Mouse (Mus musculus): Measurements from ENCODE around the gene 5730455P16Rik. TPM values are rescaled to one million over a fixed set of nuclear protein-coding genes. Genes with fewer than 3 reads are reported as not detected.
A peak's percentile ranks its signal among the peaks of the same experiment; 100 is the strongest.
"Not testable (repeated sequence)": the region's sequence is repeated elsewhere in the genome, so short reads cannot be mapped to it uniquely, and the experiment has no call there.

5730455P16Rik gene
- total RNA-seq (2022): 10 to 100 TPM; 49.0 to 55.7 (median 53.1) TPM

DNA sequence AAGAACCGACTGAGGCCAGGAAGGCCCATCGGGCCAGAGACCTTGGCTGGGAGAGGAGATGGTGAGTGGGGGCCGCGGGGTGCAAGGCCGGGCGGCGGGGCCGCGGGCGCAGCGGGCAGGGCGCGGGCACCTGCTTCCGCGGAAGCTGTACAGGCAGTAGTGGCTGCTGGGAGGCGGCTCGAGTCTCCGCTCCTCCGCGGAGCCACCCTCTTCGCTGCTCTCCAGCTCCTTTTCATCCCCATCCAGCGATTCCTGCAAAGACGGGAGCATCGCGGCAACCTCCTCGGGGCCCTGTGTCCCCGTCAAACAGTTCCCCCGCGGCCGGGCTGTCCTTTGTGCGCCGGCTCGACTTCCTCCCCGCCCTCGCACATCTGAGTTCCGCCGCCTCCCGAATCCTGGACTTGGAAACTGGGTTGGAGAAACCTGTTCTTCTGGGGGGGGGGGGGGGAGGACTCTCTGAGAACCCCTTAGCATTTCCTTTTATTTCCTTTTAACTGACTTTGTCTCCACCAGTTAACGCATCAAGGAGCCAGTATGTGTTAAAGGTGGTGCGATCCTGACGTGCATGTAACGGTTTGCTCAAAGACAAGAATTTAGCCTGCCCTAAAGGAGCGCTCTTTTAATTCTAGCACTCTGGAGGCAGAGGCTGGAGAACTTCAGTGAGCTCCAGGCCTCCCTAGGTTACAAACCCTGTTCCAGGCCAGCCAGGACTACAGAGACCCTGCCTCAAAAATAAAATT lies at the start of gene 5730455P16Rik:
5730455P16Rik (minus strand) TSS at position 323 of the 740 bp plus-strand sequence.
- peak; percentile 64 for DNase-seq (ENCODE audit: low spot score in 2 of 2)

DNA sequence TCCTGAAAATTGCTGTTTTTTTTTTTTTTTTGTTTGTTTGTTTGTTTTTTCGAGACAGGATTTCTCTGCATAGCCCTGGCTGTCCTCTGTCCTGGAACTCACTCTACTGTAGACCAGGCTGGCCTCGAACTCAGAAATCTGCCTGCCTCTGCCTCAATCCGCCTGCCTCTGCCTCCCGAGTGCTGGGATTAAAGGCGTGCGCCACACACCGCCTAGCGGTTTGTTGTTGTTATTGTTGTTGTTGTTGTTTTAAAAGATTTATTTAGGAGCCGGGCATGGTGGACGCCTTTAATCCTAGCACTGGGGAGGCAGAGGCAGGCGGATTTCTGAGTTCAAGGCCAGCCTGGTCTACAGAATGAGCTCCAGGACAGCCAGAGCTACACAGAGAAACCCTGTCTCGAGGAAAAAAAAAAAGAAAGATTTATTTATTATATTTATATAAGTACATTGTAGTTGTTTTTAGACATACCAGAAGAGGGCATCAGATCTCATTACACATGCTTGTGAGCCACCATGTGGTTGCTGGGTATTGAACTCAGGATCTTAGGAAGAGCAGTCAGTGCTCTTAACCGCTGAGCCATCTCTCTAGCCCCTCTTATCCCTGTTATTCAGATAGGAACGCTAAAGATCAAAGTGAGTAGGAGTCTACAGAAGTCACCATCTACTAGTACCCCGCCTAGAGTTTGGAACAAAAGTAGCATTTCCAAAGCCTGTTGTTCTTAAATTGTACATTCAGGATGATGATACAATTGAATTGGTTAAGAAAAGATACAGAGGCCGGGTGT lies 48.4 kb upstream of the 5730455P16Rik start:
- DNase-seq (ENCODE audit: low spot score in 2 of 2): not testable (repeated sequence)

DNA sequence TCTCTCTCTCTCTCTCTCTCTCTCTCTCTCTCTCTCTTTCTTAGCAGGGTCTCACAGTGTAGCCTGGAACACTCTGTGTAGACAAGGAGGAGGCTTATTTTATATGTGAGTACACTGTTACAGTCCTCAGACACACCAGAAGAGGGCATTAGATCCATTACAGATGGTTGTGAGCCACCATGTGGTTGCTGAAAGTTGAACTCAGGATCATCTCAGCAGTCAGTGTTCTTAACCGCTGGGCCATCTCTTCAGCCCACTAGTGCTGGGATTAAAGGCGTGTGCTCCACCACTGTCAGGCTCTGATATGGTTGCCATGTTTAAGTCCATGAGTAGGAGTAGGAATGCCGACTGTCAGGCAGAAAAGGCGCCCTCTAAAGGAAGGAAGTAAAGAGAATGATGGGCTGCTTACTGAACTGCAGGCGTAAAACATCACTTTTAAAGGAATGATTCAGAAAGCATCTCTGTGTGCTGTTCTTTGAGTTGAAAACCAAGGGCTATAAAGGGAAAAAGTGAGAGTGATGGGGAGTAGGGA lies 47.5 kb upstream of the 5730455P16Rik start:
- DNase-seq (ENCODE audit: low spot score in 2 of 2): no peak

DNA sequence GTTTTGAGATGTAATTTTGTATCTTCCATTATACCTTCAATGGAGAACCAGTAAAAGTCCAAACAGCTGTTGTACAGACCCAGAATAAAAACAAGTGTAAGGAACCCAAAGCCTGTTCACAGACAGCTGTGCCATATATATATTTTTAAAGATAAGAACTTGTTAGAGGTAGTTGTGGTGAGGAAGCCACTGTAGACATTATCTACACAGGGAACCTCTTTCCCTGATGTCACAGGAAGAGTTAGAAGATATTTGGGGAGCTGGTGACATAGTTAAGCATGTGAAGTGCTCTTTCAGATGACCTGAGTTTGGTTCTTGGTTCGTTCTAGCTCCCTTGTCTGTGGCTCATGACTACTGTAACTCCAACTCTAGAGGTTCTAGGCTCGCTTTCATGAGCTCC lies 46.9 kb upstream of the 5730455P16Rik start:
- DNase-seq (ENCODE audit: low spot score in 2 of 2): no peak

DNA sequence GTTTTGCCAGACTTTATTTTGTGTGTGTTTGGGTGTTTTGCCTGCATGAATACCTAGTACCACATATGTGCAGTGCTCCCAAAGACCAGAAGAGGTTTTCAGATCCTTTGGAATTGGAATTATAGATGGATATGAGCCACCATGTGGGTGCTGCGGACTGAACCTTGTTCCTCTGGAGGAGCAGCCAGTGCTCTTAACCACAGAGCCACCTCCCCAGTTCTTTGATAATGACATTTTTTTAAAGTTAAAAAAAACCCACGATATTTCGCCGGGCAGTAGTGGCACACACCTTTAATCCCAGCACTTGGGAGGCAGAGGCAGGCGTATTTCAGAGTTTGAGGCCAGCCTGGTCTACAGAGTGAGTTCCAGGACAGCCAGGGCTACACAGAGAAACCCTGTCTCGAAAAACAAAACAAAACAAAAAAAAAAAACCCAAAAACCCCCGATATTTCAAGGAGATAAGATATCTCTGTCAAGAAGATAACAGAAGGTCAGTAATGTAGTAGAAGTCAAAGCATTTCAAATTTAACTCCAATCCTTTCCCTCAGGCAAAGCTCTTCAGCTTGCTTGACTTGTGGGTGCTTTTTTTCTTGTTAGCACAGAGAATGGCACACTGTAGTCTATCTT lies 43.7 kb upstream of the 5730455P16Rik start:
- no peak for DNase-seq (ENCODE audit: low spot score in 2 of 2)

DNA sequence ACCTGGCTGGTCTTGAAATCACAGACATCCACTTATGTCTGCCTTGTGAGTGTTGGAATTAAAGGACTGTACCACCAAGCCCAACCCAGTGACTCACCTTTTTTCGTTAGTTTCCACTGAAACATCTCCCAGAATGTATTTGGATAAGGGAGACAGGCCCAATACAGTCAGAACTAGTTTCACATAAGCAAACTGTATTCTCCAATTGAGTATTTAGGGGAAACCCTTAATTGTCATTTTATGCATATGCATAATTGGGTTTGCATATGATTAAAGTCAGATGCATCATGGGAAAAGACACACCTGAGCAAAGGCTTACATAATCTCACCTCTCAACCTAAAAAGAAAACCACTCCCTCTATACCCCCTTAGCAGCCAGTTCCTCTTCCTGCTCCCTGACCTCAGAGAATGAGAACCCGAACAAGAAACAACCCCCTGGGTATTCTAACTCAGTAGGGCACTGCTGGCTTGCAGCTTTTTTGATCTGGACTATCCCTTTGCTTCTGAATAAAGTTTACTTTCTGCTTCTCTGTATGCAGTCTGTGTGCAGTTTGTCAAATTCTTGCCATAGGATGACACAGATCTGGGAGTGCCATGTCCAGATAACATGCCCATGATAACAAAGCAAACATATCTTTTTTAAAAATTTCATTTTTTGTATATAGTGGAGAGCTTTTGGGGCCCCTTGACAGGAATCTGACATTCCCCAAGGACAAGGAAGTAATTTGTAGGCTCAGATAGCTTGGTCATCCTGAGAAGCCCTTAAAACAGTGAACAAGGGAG lies 42.6 kb upstream of the 5730455P16Rik start:
- no peak for DNase-seq (ENCODE audit: low spot score in 2 of 2)

DNA sequence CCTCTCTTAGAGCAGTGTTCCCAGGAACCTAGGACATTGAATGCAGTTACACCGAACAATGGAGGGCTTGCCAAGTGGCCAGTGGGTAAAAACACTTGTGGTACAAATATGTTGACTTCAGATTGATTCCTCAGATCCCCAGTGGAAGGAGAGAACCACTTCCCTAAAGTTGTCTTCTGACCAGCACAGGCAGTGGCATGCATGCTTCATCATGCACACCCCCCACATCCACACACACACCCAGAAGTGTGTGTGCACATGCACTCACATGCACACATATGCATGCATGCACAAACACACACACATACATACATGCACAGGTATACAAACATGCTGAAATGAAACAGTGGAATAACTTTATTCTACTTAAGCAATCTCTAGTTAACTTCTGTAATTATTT lies 41.9 kb upstream of the 5730455P16Rik start:
- no peak for DNase-seq (ENCODE audit: low spot score in 2 of 2)

DNA sequence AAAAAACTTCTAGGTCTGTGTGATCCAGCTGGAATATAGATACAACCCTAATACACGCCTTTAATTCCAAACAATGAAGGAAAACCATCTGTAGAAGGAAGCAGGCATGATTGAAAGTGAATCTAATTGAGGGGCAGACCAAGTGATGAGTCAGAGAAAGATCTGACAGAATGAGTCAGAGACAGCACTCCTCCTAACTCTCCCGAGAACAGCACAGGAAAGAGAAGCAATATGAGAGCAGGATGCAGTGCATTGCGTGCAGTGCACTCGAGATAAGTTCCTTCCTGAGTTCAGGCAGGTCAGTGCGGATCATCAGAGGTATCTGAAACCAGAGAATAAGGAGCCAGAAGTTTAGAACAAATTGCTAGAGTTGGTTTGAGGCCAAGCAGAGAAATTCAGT lies 39.3 kb upstream of the 5730455P16Rik start:
- DNase-seq (ENCODE audit: low spot score in 2 of 2): no peak

DNA sequence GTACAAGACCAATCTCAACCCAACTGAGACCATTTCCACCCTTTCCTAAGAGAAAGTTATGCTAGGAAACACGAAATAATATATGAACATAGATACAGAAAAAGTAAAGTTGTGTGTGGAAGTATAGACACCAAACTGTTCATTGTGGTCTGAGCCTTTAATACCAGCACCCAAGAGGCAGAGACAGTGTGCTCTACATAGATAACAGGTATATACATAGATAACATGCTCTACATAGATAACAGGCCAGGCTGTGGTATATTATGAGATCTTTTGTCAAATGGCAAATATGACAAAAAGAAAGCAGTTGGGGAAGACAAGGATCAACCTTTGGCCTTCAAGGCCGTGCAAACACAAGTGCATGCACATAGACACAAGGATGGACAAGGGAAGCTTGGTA lies 32.5 kb upstream of the 5730455P16Rik start:
- DNase-seq (ENCODE audit: low spot score in 2 of 2): no peak

DNA sequence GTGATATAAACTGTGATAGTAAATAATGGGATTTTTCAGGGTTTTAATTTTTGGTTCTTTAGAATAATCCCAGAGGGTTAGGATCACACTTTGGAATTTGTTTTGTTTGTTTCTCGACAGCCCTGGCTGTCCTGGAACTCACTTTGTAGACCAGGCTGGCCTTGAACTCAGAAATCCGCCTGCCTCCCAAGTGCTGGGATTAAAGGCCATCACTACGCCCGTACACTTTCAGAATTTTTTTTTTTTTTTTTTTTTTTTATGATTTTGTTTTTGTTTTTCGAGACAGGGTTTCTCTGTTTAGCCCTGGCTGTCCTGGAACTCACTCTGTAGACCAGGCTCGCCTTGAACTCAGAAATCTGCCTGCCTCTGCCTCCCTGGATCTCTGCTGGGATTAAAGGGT lies 30.0 kb upstream of the 5730455P16Rik start:
- not testable (repeated sequence) for DNase-seq (ENCODE audit: low spot score in 2 of 2)

DNA sequence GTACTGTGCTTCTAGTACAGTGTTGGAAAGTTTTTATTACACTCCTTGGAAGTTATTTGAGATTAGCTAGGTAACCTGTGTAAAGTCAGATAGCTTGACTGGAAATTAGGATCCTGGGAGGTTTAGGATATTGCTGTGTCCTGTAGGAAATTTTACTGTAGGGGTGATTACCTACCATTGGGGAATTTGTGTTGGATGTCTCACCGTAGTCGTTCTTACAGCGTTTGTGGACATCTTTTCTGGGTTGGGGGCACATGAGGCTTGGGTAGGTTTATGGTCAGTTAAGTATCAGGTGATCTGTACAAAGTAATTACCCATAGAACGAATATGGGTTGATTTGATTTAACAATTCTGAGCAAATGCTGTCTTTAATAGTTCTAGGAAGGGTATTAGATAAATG lies 18.8 kb upstream of the 5730455P16Rik start:
- DNase-seq (ENCODE audit: low spot score in 2 of 2): no peak

DNA sequence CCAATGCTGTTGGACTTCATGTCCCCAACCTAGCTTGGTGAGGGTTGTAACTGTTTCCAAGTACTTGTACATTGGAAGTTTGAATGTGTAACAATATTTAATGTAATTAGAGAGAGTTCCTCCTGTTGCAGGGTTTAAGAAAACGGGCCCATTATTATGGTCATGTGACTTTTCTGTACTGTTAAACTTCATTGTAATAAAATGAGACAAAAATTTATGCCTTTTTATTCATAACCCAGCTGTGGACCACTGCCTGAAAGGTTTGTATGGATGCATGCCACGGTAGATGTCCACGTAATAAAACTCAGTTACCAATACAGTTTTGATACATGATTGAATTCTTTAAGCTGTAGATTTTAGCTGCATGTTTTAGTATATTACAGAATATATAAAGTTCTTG lies 18.1 kb upstream of the 5730455P16Rik start:
- DNase-seq (ENCODE audit: low spot score in 2 of 2): no peak

DNA sequence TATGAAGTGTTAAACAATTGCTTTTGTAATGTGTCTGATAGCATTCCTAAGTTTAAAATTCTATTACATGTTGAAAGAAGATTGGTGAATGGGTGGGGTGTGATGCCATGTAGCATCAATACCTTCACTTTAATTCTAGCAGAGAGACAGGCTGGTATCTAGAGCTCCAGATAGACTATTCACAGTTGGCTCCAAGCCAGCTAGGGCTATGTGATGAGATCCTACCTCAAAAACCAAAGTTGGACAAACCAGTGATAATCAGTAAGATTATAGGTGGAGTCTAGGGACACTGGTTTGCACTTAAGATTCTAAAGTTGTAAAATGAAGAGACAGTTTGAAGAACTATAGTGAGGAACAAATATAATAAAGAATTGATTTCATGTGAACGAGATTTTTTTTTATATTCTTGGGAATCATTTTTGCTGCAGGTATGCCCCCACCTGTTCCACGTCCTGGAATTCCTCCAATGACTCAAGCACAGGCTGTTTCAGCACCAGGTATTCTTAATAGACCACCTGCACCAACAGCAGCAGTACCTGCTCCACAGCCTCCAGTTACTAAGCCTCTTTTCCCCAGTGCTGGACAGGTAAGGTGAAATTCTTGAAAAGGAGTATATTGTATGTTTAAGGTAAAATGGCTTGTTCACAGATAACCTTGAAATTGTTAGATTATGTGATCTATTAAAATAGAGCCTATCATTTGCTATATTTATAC lies 13.7 kb upstream of the 5730455P16Rik start:
- DNase-seq (ENCODE audit: low spot score in 2 of 2): no peak

DNA sequence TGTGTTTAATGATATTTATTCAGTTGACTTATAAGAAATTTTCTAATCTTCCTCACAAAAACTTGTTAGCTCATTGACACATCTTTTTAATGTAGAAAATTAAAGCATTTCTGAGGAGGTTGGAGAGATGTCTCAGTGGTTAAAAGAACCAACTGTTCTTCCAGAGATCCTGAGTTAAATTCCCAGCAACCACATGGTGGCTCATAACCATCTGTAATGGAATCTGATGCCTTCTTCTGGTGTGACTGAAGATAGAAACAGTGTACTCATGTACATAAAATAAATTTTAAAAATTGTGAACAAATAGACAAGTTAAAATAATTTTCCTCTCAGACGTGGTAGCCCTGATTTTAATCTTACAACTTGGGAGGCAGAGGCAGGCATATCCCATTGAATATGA lies 12.1 kb upstream of the 5730455P16Rik start:
- DNase-seq (ENCODE audit: low spot score in 2 of 2): no peak

DNA sequence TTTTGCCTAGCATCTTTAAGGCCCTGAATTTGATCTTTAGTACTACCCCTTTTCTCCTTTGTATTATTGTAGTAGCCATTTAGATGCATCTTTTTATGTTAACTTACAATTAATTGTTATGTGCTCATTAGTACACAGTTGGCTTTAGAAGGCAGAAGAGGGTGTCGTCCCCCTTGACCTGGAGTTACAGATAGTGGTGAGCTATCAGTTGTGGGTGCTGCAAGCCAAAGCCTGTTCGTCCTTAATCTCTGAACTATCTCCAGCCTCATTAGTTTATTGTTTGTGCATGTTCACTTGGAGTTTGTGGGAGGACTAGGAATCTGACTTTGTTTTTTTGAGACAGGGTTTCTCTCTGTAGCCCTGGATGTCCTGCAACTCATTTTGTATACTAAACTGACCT lies 9.0 kb upstream of the 5730455P16Rik start:
- no peak for DNase-seq (ENCODE audit: low spot score in 2 of 2)

DNA sequence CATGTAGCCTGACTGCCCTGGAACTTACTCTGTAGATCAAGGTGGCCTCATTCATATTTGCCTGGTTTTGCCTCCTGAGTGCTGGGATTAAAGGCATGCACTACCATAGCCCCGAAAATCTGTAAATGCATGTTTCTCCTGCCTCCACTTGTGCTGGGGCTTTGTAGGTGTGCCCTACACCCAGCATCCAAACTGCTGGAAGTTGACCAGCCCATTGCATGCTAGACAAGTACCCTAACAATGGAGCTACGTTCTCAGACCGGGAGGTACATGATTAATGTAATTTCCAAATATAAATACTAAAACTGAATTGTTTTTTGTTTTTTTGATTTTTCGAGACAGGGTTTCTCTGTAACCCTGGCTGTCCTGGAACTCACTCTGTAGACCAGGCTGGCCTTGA lies 7.2 kb upstream of the 5730455P16Rik start:
- no peak for DNase-seq (ENCODE audit: low spot score in 2 of 2)

DNA sequence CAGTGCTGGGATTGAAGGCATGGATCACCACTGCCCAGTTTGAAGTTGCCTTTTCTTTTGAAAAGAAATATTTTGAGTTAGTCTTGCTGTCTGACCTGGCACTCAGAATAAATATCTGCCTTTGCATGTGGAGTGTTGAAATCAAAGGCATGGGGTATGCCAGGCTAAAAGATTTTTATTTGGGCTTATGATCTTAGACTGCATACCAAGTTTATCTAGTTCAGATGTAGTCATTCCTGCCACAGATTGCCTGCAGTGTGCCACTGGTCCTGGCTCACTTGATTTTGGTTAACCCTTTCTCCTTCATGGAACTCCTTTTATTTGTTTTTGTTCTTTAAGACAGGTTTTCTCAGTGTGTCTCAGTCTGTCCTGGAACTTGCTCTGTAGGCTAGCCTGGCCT lies 6.6 kb upstream of the 5730455P16Rik start:
- DNase-seq (ENCODE audit: low spot score in 2 of 2): no peak

DNA sequence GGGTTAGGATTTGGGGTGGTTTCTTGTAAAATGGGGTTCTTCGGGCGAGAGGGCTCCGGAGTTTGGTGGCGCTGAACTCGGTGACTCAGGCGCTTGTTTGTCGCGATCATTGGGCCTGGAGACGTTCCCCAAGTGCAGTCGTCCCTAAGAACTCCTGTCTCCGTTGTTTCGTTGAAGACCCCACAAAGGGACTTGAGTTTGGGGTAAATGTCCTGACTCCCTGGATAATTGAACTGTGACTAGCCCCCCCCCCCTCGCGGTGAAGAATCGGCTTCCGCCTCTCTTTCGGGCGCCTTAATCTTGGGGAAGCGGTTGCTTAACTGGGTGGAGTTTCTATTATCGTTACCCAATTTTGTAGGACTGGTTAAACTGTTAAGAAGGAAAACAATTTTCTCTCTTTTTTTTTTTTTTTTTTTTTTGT lies 5.8 kb upstream of the 5730455P16Rik start:
- no peak for DNase-seq (ENCODE audit: low spot score in 2 of 2)

DNA sequence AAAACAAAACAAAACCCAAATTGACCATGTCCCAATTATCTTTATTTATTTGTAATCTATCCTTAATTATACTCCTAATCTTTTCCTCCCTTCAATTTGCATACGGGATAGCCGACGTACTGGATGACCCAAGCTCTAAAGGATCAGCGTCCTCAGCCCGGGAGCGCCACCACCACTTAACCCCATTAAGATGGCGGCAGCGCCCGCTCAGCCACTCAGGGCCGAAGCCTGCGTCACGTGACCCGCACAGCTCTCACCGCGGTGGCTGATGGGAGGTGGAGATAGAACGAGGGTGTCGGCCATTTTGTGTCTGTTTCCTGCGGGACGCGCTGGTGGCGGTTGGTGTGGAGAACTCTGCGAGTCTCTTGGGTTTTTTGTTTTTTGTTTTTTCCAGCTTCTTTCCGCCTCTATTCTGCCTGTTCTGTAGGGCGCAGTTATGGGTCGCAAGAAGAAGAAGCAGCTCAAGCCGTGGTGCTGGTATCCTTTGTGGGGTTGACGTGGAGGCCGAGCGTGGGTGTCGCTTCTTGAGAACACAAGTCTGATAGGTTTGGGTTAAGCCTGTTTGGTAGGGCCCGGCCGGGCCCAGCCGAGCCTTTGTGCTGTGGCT lies 5.3 kb upstream of the 5730455P16Rik start, which contains the start of gene Zfp207:
Zfp207 (plus strand) TSS at position 261 of the 607 bp plus-strand sequence.
- peak; percentile 94 to 95 for DNase-seq (ENCODE audit: low spot score in 2 of 2)

DNA sequence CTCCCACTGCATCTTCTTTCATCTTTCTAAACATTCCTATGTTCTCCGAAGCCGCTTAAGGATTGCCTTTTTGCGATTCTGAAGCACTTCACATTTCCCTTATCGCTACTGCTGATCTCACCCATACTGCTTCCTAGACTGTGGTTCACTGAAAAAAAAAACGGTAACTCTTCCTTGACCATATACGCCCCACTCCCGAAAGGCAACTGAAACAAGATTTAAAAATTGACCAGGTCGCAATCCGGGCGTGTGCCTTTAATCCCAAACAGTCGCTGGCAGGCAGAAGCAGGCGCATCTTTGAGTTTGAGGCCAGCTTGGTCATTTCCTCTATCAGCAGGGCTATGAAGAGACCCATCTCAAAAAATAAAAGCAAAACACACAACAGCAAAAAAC lies 4.8 kb upstream of the 5730455P16Rik start:
- peak in 1 of 2 experiments; percentile 28 for DNase-seq (ENCODE audit: low spot score in 2 of 2)
